Mouse (Mus musculus) C2C12 (cell line): Measurements from ENCODE around the gene Setd1b. TPM values are rescaled to one million over a fixed set of nuclear protein-coding genes. Genes with fewer than 3 reads are reported as not detected.

ENCODE experiments used
- H3K27me3 ChIP-seq: one replicate; pipeline ENCODE4 v1.6.1; 2011; ENCODE audit not compliant: control insufficient read depth, insufficient read depth, insufficient read length
- H3K36me3 ChIP-seq: one replicate; pipeline ENCODE4 v1.6.1; 2011; ENCODE audit not compliant: control insufficient read depth, insufficient read depth
- H3K4me3 ChIP-seq: one replicate; pipeline ENCODE4 v1.5.1; 2011; ENCODE audit warnings: mild to moderate bottlenecking, control low read depth; ENCODE audit not compliant: poor library complexity, insufficient read depth, severe bottlenecking
- H3K79me2 ChIP-seq: one replicate; pipeline ENCODE4 v1.6.1; 2011; ENCODE audit not compliant: control insufficient read depth, insufficient read depth
- H3K79me3 ChIP-seq: one replicate; pipeline ENCODE4 v1.6.1; 2011; ENCODE audit warnings: low read depth, control low read depth
- H3ac ChIP-seq: one replicate; pipeline ENCODE3; 2011; ENCODE audit warnings: low read depth; ENCODE audit not compliant: control insufficient read depth, insufficient read length
- CEBPB ChIP-seq: IDR thresholded peaks from one replicate; pipeline ENCODE4 v1.6.1; 2011; ENCODE audit warnings: low read depth, mild to moderate bottlenecking, control low read depth, moderate library complexity
- CTCF ChIP-seq: IDR thresholded peaks from one replicate; pipeline ENCODE4 v1.5.1; 2011; ENCODE audit not compliant: control insufficient read depth, insufficient read depth, insufficient read length
- FOSL1 ChIP-seq: IDR thresholded peaks from one replicate; pipeline ENCODE4 v1.8.0; 2011; ENCODE audit warnings: mild to moderate bottlenecking, low read length; ENCODE audit not compliant: poor library complexity, insufficient read depth, severe bottlenecking
- MAX ChIP-seq: IDR thresholded peaks from one replicate; pipeline ENCODE4 v1.6.1; 2011; ENCODE audit warnings: mild to moderate bottlenecking, control low read depth
- MYOD1 ChIP-seq: IDR thresholded peaks from one replicate; pipeline ENCODE4 v1.6.1; 2011; ENCODE audit warnings: low read depth; ENCODE audit not compliant: control insufficient read depth, insufficient read length
- MYOG ChIP-seq: IDR thresholded peaks from one replicate; pipeline ENCODE4 v1.6.1; 2011; ENCODE audit not compliant: control insufficient read depth, insufficient read length; ENCODE audit errors: extremely low read depth
- USF1 ChIP-seq: IDR thresholded peaks from one replicate; pipeline ENCODE4 v1.6.1; 2011; ENCODE audit warnings: low read depth, mild to moderate bottlenecking, control low read depth, moderate library complexity
- polyA plus RNA-seq: library from polyadenylated mRNA; unstranded; fragments of >200 nt; fragmentation: generic; extraction: Trizol; gene quantifications from one replicate; pipeline ENCODE4 v1.2.1, GENCODE M21; 2012; ENCODE audit warnings: missing spikeins

Gene Setd1b
- polyA plus RNA-seq, 1 experiment, result 4.4 TPM

- peak; percentile 9 for TF ChIP-seq CTCF
- no peak for TF ChIP-seq MYOD1
- Histone ChIP-seq H3K27me3 (no peaks in the 10 kb centered on the region), H3K79me3 (no peaks in the 10 kb centered on the region), H3K4me3 (no peak overlapping the region), H3K79me2 (no peaks in the 10 kb centered on the region), H3K36me3 (no peaks in the 10 kb centered on the region), H3ac (no peak overlapping the region)
Measured at GRCm38 (mm10) chr5:123114924-123115323, 27.1 kb upstream of the Setd1b start.

- no peaks in the 10 kb centered on the region for H3K27me3 ChIP-seq
- no peaks in the 10 kb centered on the region for H3K79me2 ChIP-seq
- H3K36me3 ChIP-seq, result no peaks in the 10 kb centered on the region
- no peak overlapping the region for H3ac ChIP-seq
- no peaks in the 10 kb centered on the region for H3K79me3 ChIP-seq
- H3K4me3 ChIP-seq, result no peak overlapping the region
- TF ChIP-seq CEBPB (no peak), CTCF (no peak), FOSL1 (no peak), USF1 (no peak), MAX (no peak), MYOD1 (no peak), MYOG (no peak)
Measured at GRCm38 (mm10) chr5:123116080-123116479, 25.9 kb upstream of the Setd1b start.

- Histone ChIP-seq H3K36me3 (no peaks in the 10 kb centered on the region), H3K79me3 (no peaks in the 10 kb centered on the region), H3K4me3 (no peak overlapping the region), H3ac (no peak overlapping the region), H3K79me2 (no peaks in the 10 kb centered on the region), H3K27me3 (no peaks in the 10 kb centered on the region)
- TF ChIP-seq USF1 (no peak), CTCF (peak; percentile 83)
Measured at GRCm38 (mm10) chr5:123117257-123117656, 24.7 kb upstream of the Setd1b start.

- Histone ChIP-seq H3K79me2 (no peaks in the 10 kb centered on the region), H3K36me3 (no peaks in the 10 kb centered on the region), H3ac (no peak overlapping the region), H3K4me3 (no peak overlapping the region), H3K79me3 (no peaks in the 10 kb centered on the region), H3K27me3 (no peaks in the 10 kb centered on the region)
- TF ChIP-seq MYOD1, result no peak
- no peak for TF ChIP-seq CTCF
- TF ChIP-seq MAX, result no peak
- no peak for TF ChIP-seq USF1
- TF ChIP-seq MYOG, result no peak
- no peak for TF ChIP-seq FOSL1
- TF ChIP-seq CEBPB, result no peak
Measured at GRCm38 (mm10) chr5:123117773-123118172, 24.2 kb upstream of the Setd1b start.

- Histone ChIP-seq H3K36me3 (no peaks in the 10 kb centered on the region), H3K4me3 (no peak overlapping the region), H3K27me3 (no peaks in the 10 kb centered on the region), H3K79me2 (no peaks in the 10 kb centered on the region), H3K79me3 (no peaks in the 10 kb centered on the region), H3ac (no peak overlapping the region)
- TF ChIP-seq CEBPB (no peak), MYOG (no peak), MYOD1 (no peak), FOSL1 (no peak), MAX (no peak)
Measured at GRCm38 (mm10) chr5:123118826-123119225, 23.2 kb upstream of the Setd1b start.

- Histone ChIP-seq H3K79me3 (no peaks in the 10 kb centered on the region), H3K36me3 (no peaks in the 10 kb centered on the region), H3ac (no peak overlapping the region), H3K27me3 (no peaks in the 10 kb centered on the region), H3K79me2 (no peaks in the 10 kb centered on the region), H3K4me3 (no peak overlapping the region)
- TF ChIP-seq USF1 (no peak), MYOG (no peak), FOSL1 (no peak), CEBPB (no peak), MYOD1 (no peak), MAX (no peak), CTCF (no peak)
Measured at GRCm38 (mm10) chr5:123120624-123121215, 21.3 kb upstream of the Setd1b start.
